Mouse (Mus musculus): ENCODE data around the gene Foxn2.

DNA sequence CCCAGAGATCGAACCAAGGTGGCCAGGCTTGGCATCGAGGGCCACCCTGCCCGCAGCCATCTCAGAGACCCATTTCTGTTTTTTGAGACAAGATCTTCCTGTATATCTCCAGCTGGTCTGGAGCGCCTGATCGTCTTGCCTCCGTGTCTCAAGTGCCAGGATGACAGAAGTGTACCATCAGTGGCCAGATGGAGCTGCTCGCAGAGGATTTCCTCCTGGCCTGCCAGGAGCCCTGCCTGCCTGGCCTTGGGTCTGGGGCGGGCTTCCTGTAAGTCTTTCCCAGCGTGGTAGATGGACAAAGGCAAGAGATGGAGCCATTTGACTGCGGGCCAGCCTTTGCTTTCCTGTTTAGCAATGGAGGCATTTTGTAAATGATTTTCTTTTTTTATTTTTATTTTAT is 66.9 kb downstream of the Foxn2 start:
- no peak for TF ChIP-seq ZC3H11A (IDR thresholded peaks at IDR 0.05; ENCODE audit: borderline replicate concordance, low read depth, low read length)
- TF ChIP-seq ZNF384 (IDR thresholded peaks at IDR 0.05; ENCODE audit: low read depth, low read length), result no peak
- no peak for TF ChIP-seq CHD2 (IDR thresholded peaks at IDR 0.05; ENCODE audit: low read depth, low read length)

Measured in ES-E14 (cell line).